Mouse (Mus musculus) NIH3T3 (cell line): ENCODE measurements around the gene Olfr934.

Experiments
- DNase-seq: peaks from one replicate; pipeline ENCODE4 v3.0.0-alpha.2; 2012; ENCODE audit warnings: low read depth

The Olfr934 gene

GRCm38 (mm10) chr9:38988215-38988614 lies at the start of gene Olfr934:
Gene Olfr934, minus strand, starts transcription at chr9:38988315.
- DNase-seq: no peak

GRCm38 (mm10) chr9:39023277-39023676 lies 35.2 kb upstream of the Olfr934 start, which contains the start of gene Olfr146:
Gene Olfr146, minus strand, starts transcription at chr9:39023377.
- no peak for DNase-seq

- DNase-seq: no peak
Observed at GRCm38 (mm10) chr9:38999583-38999982, 11.5 kb upstream of the Olfr934 start, which contains the start of gene Olfr935. Gene Olfr935, minus strand, starts transcription at chr9:38999683.

- no peak for DNase-seq
Observed at GRCm38 (mm10) chr9:38972013-38972412, 16.1 kb downstream of the Olfr934 start, which contains the start of gene Olfr933. Gene Olfr933, plus strand, starts transcription at chr9:38972313.

- DNase-seq: peak; percentile 55
Observed at GRCm38 (mm10) chr9:38954124-38954416, 34.0 kb downstream of the Olfr934 start.

GRCm38 (mm10) chr9:38953401-38954123 lies 34.6 kb downstream of the Olfr934 start:
- DNase-seq: peak; percentile 34
